Mouse (Mus musculus) embryonic facial prominence, embryonic 14.5 days (tissue): ENCODE measurements at regions not wholly inside any gene's neighbourhood (a gene's known extent, or its start where the extent isn't known, plus 50 kb on each side); places are given as distances from the start of the nearest gene placed in this dataset.
A peak's percentile ranks its signal among the peaks of the same experiment; 100 is the strongest.

ENCODE experiments used
- ATAC-seq: fragments of 200-750 bp; cut with Nextera tagmentation; 2 replicates; pipeline ENCODE4 v1.8.0; 2017; ENCODE audit warnings: low read depth, moderate number of reproducible peaks, moderate TSS enrichment
- DNase-seq: peaks from one replicate; pipeline ENCODE4 v3.0.0-alpha.2; 2015; ENCODE audit warnings: low spot score
- H3K27ac ChIP-seq: fragments of 300-500 bp; sonication (generic); replicated peaks from 2 replicates; pipeline ENCODE4 v1.5.1; 2014; ENCODE audit warnings: low read depth, mild to moderate bottlenecking, low read length, moderate library complexity
- H3K27me3 ChIP-seq: fragments of 300-500 bp; sonication (generic); replicated peaks from 2 replicates; pipeline ENCODE4 v1.6.1; 2014; ENCODE audit warnings: low read length; ENCODE audit not compliant: control insufficient read depth, insufficient read depth
- H3K36me3 ChIP-seq: fragments of 300-500 bp; sonication (generic); 2 replicates; pipeline ENCODE4 v1.6.1; 2014; ENCODE audit warnings: low read length, mixed read lengths; ENCODE audit not compliant: control insufficient read depth, insufficient read depth
- H3K4me1 ChIP-seq: fragments of 300-500 bp; sonication (generic); 2 replicates; pipeline ENCODE4 v1.6.1; 2014; ENCODE audit warnings: antibody characterized with exemption, low read length; ENCODE audit not compliant: control insufficient read depth, insufficient read depth
- H3K4me2 ChIP-seq: fragments of 300-500 bp; sonication (generic); 2 replicates; pipeline ENCODE4 v1.6.1; 2014; ENCODE audit warnings: low read depth, mild to moderate bottlenecking, low read length, moderate library complexity, mixed read lengths
- H3K4me3 ChIP-seq: fragments of 300-500 bp; sonication (generic); 2 replicates; pipeline ENCODE4 v1.5.1; 2014; ENCODE audit warnings: low read depth, mild to moderate bottlenecking, low read length
- H3K9ac ChIP-seq: fragments of 300-500 bp; sonication (generic); 2 replicates; pipeline ENCODE4 v1.6.1; 2014; ENCODE audit warnings: low read depth, mild to moderate bottlenecking, low read length, moderate library complexity, mixed read lengths
- H3K9me3 ChIP-seq: fragments of 300-500 bp; sonication (generic); 2 replicates; pipeline ENCODE4 v1.6.1; 2016; ENCODE audit warnings: low read length; ENCODE audit not compliant: control insufficient read depth
- WGBS: fragments of 180-500 bp; shearing (Covaris S2); extraction: QIAGEN DNeasy Blood & Tissue Kit; methylation state at CpG from one replicate; pipeline ENCODE4 v1.1.7; 2014; 5-methylcytosine and 5-hydroxymethylcytosine counted together

GRCm38 (mm10) chr14:68307973-68308660, 986.0 kb downstream of the Synb start:
- ATAC-seq, result 0 out of 2 replicates have a peak, but pooled peaks have one; percentile 12
- Histone ChIP-seq H3K27ac (no peak overlapping the region), H3K9ac (no peak overlapping the region), H3K4me1 (peaks cover 6% of the 10 kb centered on the region; the same call in 1 of the 2 replicates), H3K4me2 (no peak overlapping the region), H3K9me3 (no peaks in the 10 kb centered on the region), H3K27me3 (no peaks in the 10 kb centered on the region), H3K36me3 (no peaks in the 10 kb centered on the region), H3K4me3 (no peak overlapping the region)
- peak; percentile 68 for DNase-seq
- 43% methylated on average over 2 of the region's 2 CpGs for WGBS

GRCm38 (mm10) chr14:68305166-68305565, 988.9 kb downstream of the Synb start:
- ATAC-seq (no peak), DNase-seq (no peak)
- WGBS, result 80% methylated on average over 8 of the region's 8 CpGs
- H3K27me3 ChIP-seq, result no peaks in the 10 kb centered on the region
- H3K9ac ChIP-seq, result no peak overlapping the region
- no peak overlapping the region for H3K4me2 ChIP-seq
- no peak overlapping the region for H3K4me3 ChIP-seq
- peaks cover 6% of the 10 kb centered on the region; the same call in 1 of the 2 replicates for H3K4me1 ChIP-seq
- no peaks in the 10 kb centered on the region for H3K36me3 ChIP-seq
- no peak overlapping the region for H3K27ac ChIP-seq
- H3K9me3 ChIP-seq, result no peaks in the 10 kb centered on the region

DNA sequence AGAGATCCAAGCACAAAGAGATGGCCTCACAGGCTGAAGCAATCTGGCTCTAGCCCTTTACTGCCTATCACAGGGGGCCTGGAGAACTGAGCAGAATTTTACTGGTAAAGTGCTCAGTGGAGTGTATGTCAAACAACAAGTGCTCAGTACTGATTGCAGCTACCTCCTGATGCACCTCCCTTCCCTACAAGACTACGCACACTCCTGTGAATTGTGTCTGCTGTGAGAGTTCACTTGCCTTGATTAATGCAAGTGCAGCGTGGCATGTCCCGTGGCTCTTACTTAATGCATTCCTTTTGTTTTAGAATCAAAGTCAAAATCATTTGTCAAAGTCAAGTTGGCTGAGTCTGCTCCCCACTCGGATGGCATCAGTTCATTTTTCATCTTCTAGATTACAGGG, 992.4 kb downstream of the Synb start:
- Histone ChIP-seq H3K36me3 (no peaks in the 10 kb centered on the region), H3K4me3 (no peak overlapping the region), H3K9ac (no peak overlapping the region), H3K4me2 (no peak overlapping the region), H3K27me3 (no peaks in the 10 kb centered on the region), H3K27ac (no peak overlapping the region), H3K9me3 (no peaks in the 10 kb centered on the region), H3K4me1 (no peaks in the 10 kb centered on the region; the same call in 1 of the 2 replicates)
- 39% methylated on average over 4 of the region's 4 CpGs for WGBS
- ATAC-seq (no peak), DNase-seq (no peak)

GRCm38 (mm10) chr14:68285546-68285945, 1008.6 kb downstream of the Synb start:
- no peaks in the 10 kb centered on the region for H3K4me1 ChIP-seq
- DNase-seq, result no peak
- no peak overlapping the region for H3K4me3 ChIP-seq
- no peak overlapping the region for H3K9ac ChIP-seq
- H3K36me3 ChIP-seq, result no peaks in the 10 kb centered on the region
- no peak overlapping the region for H3K4me2 ChIP-seq
- no peaks in the 10 kb centered on the region for H3K27me3 ChIP-seq
- WGBS, result 69% methylated on average over 3 of the region's 3 CpGs
- no peak for ATAC-seq
- no peak overlapping the region for H3K27ac ChIP-seq
- no peaks in the 10 kb centered on the region for H3K9me3 ChIP-seq

- ATAC-seq (no peak), DNase-seq (no peak)
- Histone ChIP-seq H3K4me2 (no peak overlapping the region), H3K4me1 (peaks cover 3% of the 10 kb centered on the region; the same call in 1 of the 2 replicates), H3K4me3 (no peak overlapping the region), H3K27me3 (no peaks in the 10 kb centered on the region), H3K9ac (no peak overlapping the region), H3K27ac (no peak overlapping the region), H3K9me3 (no peaks in the 10 kb centered on the region), H3K36me3 (no peaks in the 10 kb centered on the region)
- 44% methylated on average over 3 of the region's 3 CpGs for WGBS
Observed at GRCm38 (mm10) chr14:68261436-68261835, 1032.7 kb downstream of the Synb start.

DNA sequence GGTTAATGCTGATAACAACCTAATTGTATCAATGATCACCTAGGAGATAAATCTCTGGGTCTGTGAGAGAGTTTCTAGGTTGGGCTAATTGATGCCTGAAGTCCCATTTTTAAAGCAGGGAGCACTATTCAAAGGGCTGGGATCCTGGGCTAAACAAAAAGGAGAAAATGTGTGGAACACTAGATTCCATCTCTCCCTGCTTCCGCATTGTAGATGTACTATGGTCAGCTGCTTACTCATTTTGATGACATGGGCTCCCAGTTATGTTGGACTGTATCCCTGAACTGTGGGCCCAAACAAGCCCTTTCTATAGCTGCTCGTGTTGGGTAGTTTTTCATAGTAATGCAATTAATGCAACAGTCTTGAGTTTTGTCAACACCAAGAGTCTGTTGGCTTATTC, 1047.1 kb downstream of the Synb start:
- WGBS, result 90% methylated on average over 2 of the region's 2 CpGs
- H3K27me3 ChIP-seq, result no peaks in the 10 kb centered on the region
- H3K4me1 ChIP-seq, result no peaks in the 10 kb centered on the region
- H3K27ac ChIP-seq, result no peak overlapping the region
- no peaks in the 10 kb centered on the region for H3K9me3 ChIP-seq
- no peaks in the 10 kb centered on the region for H3K36me3 ChIP-seq
- H3K9ac ChIP-seq, result no peak overlapping the region
- no peak for DNase-seq
- H3K4me2 ChIP-seq, result no peak overlapping the region
- no peak overlapping the region for H3K4me3 ChIP-seq
- ATAC-seq, result no peak

- Histone ChIP-seq H3K36me3 (no peaks in the 10 kb centered on the region), H3K27me3 (no peaks in the 10 kb centered on the region), H3K27ac (no peak overlapping the region), H3K4me3 (no peak overlapping the region), H3K4me1 (no peaks in the 10 kb centered on the region), H3K4me2 (no peak overlapping the region), H3K9ac (no peak overlapping the region), H3K9me3 (no peaks in the 10 kb centered on the region)
- DNase-seq (no peak), ATAC-seq (no peak)
- WGBS, result 80% methylated on average over 7 of the region's 7 CpGs
Observed at GRCm38 (mm10) chr14:68240146-68240545, 1054.0 kb downstream of the Synb start.

GRCm38 (mm10) chr14:68224152-68224551, 1069.9 kb downstream of the Synb start:
- DNase-seq, result peak; percentile 31
- Histone ChIP-seq H3K4me3 (no peak overlapping the region), H3K36me3 (no peaks in the 10 kb centered on the region), H3K27me3 (no peaks in the 10 kb centered on the region), H3K4me1 (no peaks in the 10 kb centered on the region; the same call in 1 of the 2 replicates), H3K9me3 (no peaks in the 10 kb centered on the region), H3K27ac (no peak overlapping the region), H3K9ac (no peak overlapping the region), H3K4me2 (no peak overlapping the region)
- 0 out of 2 replicates have a peak, but pooled peaks have one; percentile 9 for ATAC-seq
- WGBS, result 55% methylated on average over 3 of the region's 3 CpGs

- no peak for DNase-seq
- ATAC-seq, result no peak
- H3K4me2 ChIP-seq, result no peak overlapping the region
- H3K9ac ChIP-seq, result no peak overlapping the region
- no peaks in the 10 kb centered on the region; the same call in 1 of the 2 replicates for H3K4me1 ChIP-seq
- no peaks in the 10 kb centered on the region for H3K9me3 ChIP-seq
- H3K27me3 ChIP-seq, result no peaks in the 10 kb centered on the region
- no peak overlapping the region for H3K4me3 ChIP-seq
- H3K36me3 ChIP-seq, result no peaks in the 10 kb centered on the region
- 58% methylated on average over 9 of the region's 9 CpGs for WGBS
- no peak overlapping the region for H3K27ac ChIP-seq
Observed at GRCm38 (mm10) chr14:68219025-68219595, 1075.0 kb downstream of the Synb start.
